Mouse (Mus musculus) kidney, adult 2 months (tissue): ENCODE measurements around the gene Kif26b. TPM values are rescaled to one million over a fixed set of nuclear protein-coding genes. Genes with fewer than 3 reads are reported as not detected.

Experiments
- DNase-seq: peaks from one replicate; pipeline ENCODE4 v3.0.0; 2021
- H3K27ac ChIP-seq: fragments of 200-500 bp; 2 replicates; pipeline ENCODE4 v1.5.1; 2012; ENCODE audit warnings: low read depth, low read length, control low read depth, inconsistent platforms; ENCODE audit not compliant: insufficient read depth
- H3K27me3 ChIP-seq: fragments of 200-500 bp; replicated peaks from 2 replicates; pipeline ENCODE4 v1.6.1; 2012; ENCODE audit warnings: mild to moderate bottlenecking, moderate library complexity, low read length, inconsistent platforms; ENCODE audit not compliant: control insufficient read depth, insufficient read depth
- H3K36me3 ChIP-seq: fragments of 200-500 bp; 2 replicates; pipeline ENCODE4 v1.6.1; 2012; ENCODE audit warnings: mild to moderate bottlenecking, moderate library complexity, low read length, inconsistent platforms; ENCODE audit not compliant: control insufficient read depth, insufficient read depth
- H3K4me1 ChIP-seq: fragments of 200-500 bp; 2 replicates; pipeline ENCODE4 v1.6.1; 2011; ENCODE audit warnings: low read length; ENCODE audit not compliant: control insufficient read depth, insufficient read depth
- H3K4me3 ChIP-seq: fragments of 200-500 bp; 2 replicates; pipeline ENCODE4 v1.5.1; 2011; ENCODE audit warnings: mild to moderate bottlenecking, low read depth, low read length, control low read depth; ENCODE audit not compliant: insufficient read depth
- CTCF ChIP-seq: fragments of 200-500 bp; conservative IDR thresholded peaks from 2 replicates; pipeline ENCODE4 v1.5.1; 2011; ENCODE audit warnings: low read depth, mild to moderate bottlenecking, control low read depth, low read length, moderate library complexity, mixed read lengths; ENCODE audit not compliant: insufficient read depth, insufficient read length
- POLR2A ChIP-seq: fragments of 200-500 bp; IDR thresholded peaks from one replicate; pipeline ENCODE4 v1.6.1; 2011; ENCODE audit warnings: low read depth, low read length, control low read depth
- WGBS: fragments of 180-500 bp; shearing (Covaris S2); methylation state at CpG from one replicate; pipeline ENCODE4 v1.1.7; 2018; 5-methylcytosine and 5-hydroxymethylcytosine counted together
- polyA plus RNA-seq: library from polyadenylated mRNA; depleted of rRNA; stranded (reverse); fragments of >200 nt; gene quantifications from 2 replicates; pipeline ENCODE4 v1.2.3, GENCODE M21; 2012

Gene Kif26b
- polyA plus RNA-seq, 1 experiment, result 0.97 TPM

GRCm38 (mm10) chr1:178848380-178849106, 319.6 kb downstream of the Kif26b start:
- H3K27ac ChIP-seq, result no peak overlapping the region
- DNase-seq, result no peak
- no peaks in the 10 kb centered on the region for H3K27me3 ChIP-seq
- H3K4me3 ChIP-seq, result no peak overlapping the region
- H3K36me3 ChIP-seq, result no peaks in the 10 kb centered on the region
- H3K4me1 ChIP-seq, result no peaks in the 10 kb centered on the region
- WGBS, result 86% methylated on average over 5 of the region's 5 CpGs
- TF ChIP-seq POLR2A, result no peak
- TF ChIP-seq CTCF, result no peak

- H3K4me1 ChIP-seq, result no peaks in the 10 kb centered on the region
- no peak overlapping the region for H3K4me3 ChIP-seq
- no peaks in the 10 kb centered on the region for H3K27me3 ChIP-seq
- H3K36me3 ChIP-seq, result no peaks in the 10 kb centered on the region
- no peak for TF ChIP-seq POLR2A
- TF ChIP-seq CTCF, result no peak
- 95% methylated on average over 1 of the region's 1 CpGs for WGBS
- no peak for DNase-seq
- H3K27ac ChIP-seq, result no peak overlapping the region
Observed at GRCm38 (mm10) chr1:178850569-178850968, 321.6 kb downstream of the Kif26b start.

GRCm38 (mm10) chr1:178854936-178855335, 326.0 kb downstream of the Kif26b start:
- no peak for TF ChIP-seq POLR2A
- no peak for TF ChIP-seq CTCF

GRCm38 (mm10) chr1:178855974-178856373, 327.0 kb downstream of the Kif26b start:
- no peak for TF ChIP-seq POLR2A
- Histone ChIP-seq H3K27ac (no peak overlapping the region), H3K27me3 (no peaks in the 10 kb centered on the region), H3K4me3 (no peak overlapping the region), H3K36me3 (no peaks in the 10 kb centered on the region), H3K4me1 (no peaks in the 10 kb centered on the region)
- WGBS, result 76% methylated on average over 6 of the region's 6 CpGs
- no peak for DNase-seq

More at GRCm38 (mm10) chr1:178854936-178855335, 326.0 kb downstream of the Kif26b start:
- no peaks in the 10 kb centered on the region for H3K4me1 ChIP-seq
- H3K36me3 ChIP-seq, result no peaks in the 10 kb centered on the region
- 91% methylated on average over 4 of the region's 4 CpGs for WGBS
- no peak overlapping the region for H3K4me3 ChIP-seq
- DNase-seq, result no peak
- H3K27ac ChIP-seq, result no peak overlapping the region
- H3K27me3 ChIP-seq, result no peaks in the 10 kb centered on the region

- H3K27ac ChIP-seq, result no peak overlapping the region
- TF ChIP-seq POLR2A (no peak), CTCF (no peak)
- H3K36me3 ChIP-seq, result no peaks in the 10 kb centered on the region
- WGBS, result 60% methylated on average over 8 of the region's 8 CpGs
- H3K27me3 ChIP-seq, result no peaks in the 10 kb centered on the region
- H3K4me3 ChIP-seq, result no peak overlapping the region
- H3K4me1 ChIP-seq, result no peaks in the 10 kb centered on the region
- no peak for DNase-seq
Observed at GRCm38 (mm10) chr1:178860671-178861391, 331.9 kb downstream of the Kif26b start.

- H3K27me3 ChIP-seq, result no peaks in the 10 kb centered on the region
- TF ChIP-seq CTCF (no peak), POLR2A (no peak)
- 66% methylated on average over 8 of the region's 8 CpGs for WGBS
- no peak overlapping the region for H3K27ac ChIP-seq
- DNase-seq, result no peak
- H3K36me3 ChIP-seq, result no peaks in the 10 kb centered on the region
- no peak overlapping the region for H3K4me3 ChIP-seq
- no peaks in the 10 kb centered on the region for H3K4me1 ChIP-seq
Observed at GRCm38 (mm10) chr1:178861392-178861762, 332.5 kb downstream of the Kif26b start.

- DNase-seq, result no peak
- no peak overlapping the region for H3K4me3 ChIP-seq
- TF ChIP-seq CTCF (no peak), POLR2A (no peak)
- no peaks in the 10 kb centered on the region for H3K4me1 ChIP-seq
- H3K27me3 ChIP-seq, result no peaks in the 10 kb centered on the region
- H3K27ac ChIP-seq, result no peak overlapping the region
- no peaks in the 10 kb centered on the region for H3K36me3 ChIP-seq
- WGBS, result 84% methylated on average over 6 of the region's 6 CpGs
Observed at GRCm38 (mm10) chr1:178863756-178864155, 334.8 kb downstream of the Kif26b start.
